Mouse (Mus musculus): ENCODE results near the gene Olfml3.

The Olfml3 gene

GRCm38 (mm10) chr3:103705426-103705825, 32.4 kb downstream of the Olfml3 start:
- no peak for DNase-seq (ENCODE audit: low spot score)

- DNase-seq (ENCODE audit: low spot score), result no peak
Measured at GRCm38 (mm10) chr3:103704661-103705060, 33.1 kb downstream of the Olfml3 start.

- no peak for DNase-seq (ENCODE audit: low spot score)
Measured at GRCm38 (mm10) chr3:103696388-103696925, 41.3 kb downstream of the Olfml3 start.

- DNase-seq (ENCODE audit: low spot score), result no peak
Measured at GRCm38 (mm10) chr3:103695556-103695955, 42.2 kb downstream of the Olfml3 start.

GRCm38 (mm10) chr3:103690506-103690905, 47.3 kb downstream of the Olfml3 start:
- no peak for DNase-seq (ENCODE audit: low spot score)

GRCm38 (mm10) chr3:103689043-103689442, 48.8 kb downstream of the Olfml3 start:
- no peak for DNase-seq (ENCODE audit: low spot score)

- DNase-seq (ENCODE audit: low spot score), result no peak
Measured at GRCm38 (mm10) chr3:103683966-103684319, 53.9 kb downstream of the Olfml3 start.

- no peak for DNase-seq (ENCODE audit: low spot score)
Measured at GRCm38 (mm10) chr3:103683234-103683965, 54.4 kb downstream of the Olfml3 start.

GRCm38 (mm10) chr3:103682473-103682872, 55.3 kb downstream of the Olfml3 start:
- DNase-seq (ENCODE audit: low spot score), result no peak

- DNase-seq (ENCODE audit: low spot score), result no peak
Measured at GRCm38 (mm10) chr3:103678811-103679210, 59.0 kb downstream of the Olfml3 start.

- no peak for DNase-seq (ENCODE audit: low spot score)
Measured at GRCm38 (mm10) chr3:103672716-103673115, 65.1 kb downstream of the Olfml3 start.
